Mouse (Mus musculus): ENCODE results near the gene Tdpoz3. TPM values are rescaled to one million over a fixed set of nuclear protein-coding genes. Genes with fewer than 3 reads are reported as not detected.
"Not testable (repeated sequence)": the region's sequence is repeated elsewhere in the genome, so short reads cannot be mapped to it uniquely, and the experiment has no call there.

The Tdpoz3 gene
- not detected in 2 replicates for polyA plus RNA-seq (2015; fragmentation: Nextera tagmentation; extraction: Ambion mirVana)

- H3K36me3 ChIP-seq; H3K9me3 ChIP-seq; H3K4me2 ChIP-seq; H3K4me1 ChIP-seq; H3K27me3 ChIP-seq (replicated peaks); H3K9ac ChIP-seq; H3K4me3 ChIP-seq (replicated peaks); ATAC-seq (ENCODE audit: insufficient read depth, low FRiP score, low read depth); H3K27ac ChIP-seq: not testable (repeated sequence)
- 93% methylated on average over 1 of the region's 1 CpGs for WGBS
Observed at GRCm38 (mm10) chr3:93825720-93826119, at the start of gene Tdpoz3. TSS of gene Tdpoz3 (plus strand) at chr3:93826020.

- H3K4me1 ChIP-seq; H3K36me3 ChIP-seq; H3K9me3 ChIP-seq; H3K4me3 ChIP-seq (replicated peaks); H3K4me2 ChIP-seq; H3K9ac ChIP-seq; ATAC-seq (ENCODE audit: insufficient read depth, low FRiP score, low read depth); H3K27ac ChIP-seq; H3K27me3 ChIP-seq (replicated peaks): not testable (repeated sequence)
Observed at GRCm38 (mm10) chr3:93796098-93796497, 29.7 kb upstream of the Tdpoz3 start, which contains the start of gene Tdpoz4. TSS of gene Tdpoz4 (plus strand) at chr3:93796398.

- H3K27me3 ChIP-seq (replicated peaks); H3K9ac ChIP-seq; H3K4me3 ChIP-seq (replicated peaks); ATAC-seq (ENCODE audit: insufficient read depth, low FRiP score, low read depth); H3K9me3 ChIP-seq; H3K4me1 ChIP-seq; H3K27ac ChIP-seq; H3K36me3 ChIP-seq; H3K4me2 ChIP-seq: not testable (repeated sequence)
Observed at GRCm38 (mm10) chr3:93813341-93813740, 12.5 kb upstream of the Tdpoz3 start.

GRCm38 (mm10) chr3:93858957-93859356 lies 33.1 kb downstream of the Tdpoz3 start:
- not testable (repeated sequence) for H3K4me3 ChIP-seq (replicated peaks); H3K27ac ChIP-seq; H3K9ac ChIP-seq; H3K36me3 ChIP-seq; H3K9me3 ChIP-seq; H3K4me2 ChIP-seq; ATAC-seq (ENCODE audit: insufficient read depth, low FRiP score, low read depth); H3K27me3 ChIP-seq (replicated peaks); H3K4me1 ChIP-seq
- WGBS, result 81% methylated on average over 8 of the region's 8 CpGs

GRCm38 (mm10) chr3:93870635-93871034 lies 44.8 kb downstream of the Tdpoz3 start:
- not testable (repeated sequence) for H3K27ac ChIP-seq; H3K9me3 ChIP-seq; H3K36me3 ChIP-seq; ATAC-seq (ENCODE audit: insufficient read depth, low FRiP score, low read depth); H3K4me1 ChIP-seq; H3K9ac ChIP-seq; H3K27me3 ChIP-seq (replicated peaks); H3K4me3 ChIP-seq (replicated peaks); H3K4me2 ChIP-seq
- WGBS, result 83% methylated on average over 8 of the region's 8 CpGs

Other genes starting within 250 kb of the Tdpoz3 start
- not detected in 2 replicates for gene Tdpoz2, start 173.3 kb upstream of the Tdpoz3 start, polyA plus RNA-seq (2015; fragmentation: Nextera tagmentation; extraction: Ambion mirVana)
- not detected in 2 replicates for gene Tdpoz1, start 149.7 kb upstream of the Tdpoz3 start, polyA plus RNA-seq (2015; fragmentation: Nextera tagmentation; extraction: Ambion mirVana)
- gene Gm37596, start 132.9 kb upstream of the Tdpoz3 start, polyA plus RNA-seq (2015; fragmentation: Nextera tagmentation; extraction: Ambion mirVana), result not detected in 2 replicates
- gene Gm5773, start 53.0 kb upstream of the Tdpoz3 start, polyA plus RNA-seq (2015; fragmentation: Nextera tagmentation; extraction: Ambion mirVana), result not detected in 2 replicates
- gene Tdpoz4, start 29.6 kb upstream of the Tdpoz3 start, polyA plus RNA-seq (2015; fragmentation: Nextera tagmentation; extraction: Ambion mirVana), result not detected in 2 replicates
- 0.09 TPM in 1 of 2 replicates, not detected in the other for gene Gm9117, start 117.5 kb downstream of the Tdpoz3 start, polyA plus RNA-seq (2015; fragmentation: Nextera tagmentation; extraction: Ambion mirVana)
- gene Tdpoz5, start 135.3 kb downstream of the Tdpoz3 start, polyA plus RNA-seq (2015; fragmentation: Nextera tagmentation; extraction: Ambion mirVana), result not detected in 2 replicates
- gene Gm9125, start 228.9 kb downstream of the Tdpoz3 start, polyA plus RNA-seq (2015; fragmentation: Nextera tagmentation; extraction: Ambion mirVana), result not detected in 2 replicates
- not detected in 2 replicates for gene Gm10697, start 246.6 kb downstream of the Tdpoz3 start, polyA plus RNA-seq (2015; fragmentation: Nextera tagmentation; extraction: Ambion mirVana)